Mouse (Mus musculus): ENCODE data around the gene Abca8b.

DNA sequence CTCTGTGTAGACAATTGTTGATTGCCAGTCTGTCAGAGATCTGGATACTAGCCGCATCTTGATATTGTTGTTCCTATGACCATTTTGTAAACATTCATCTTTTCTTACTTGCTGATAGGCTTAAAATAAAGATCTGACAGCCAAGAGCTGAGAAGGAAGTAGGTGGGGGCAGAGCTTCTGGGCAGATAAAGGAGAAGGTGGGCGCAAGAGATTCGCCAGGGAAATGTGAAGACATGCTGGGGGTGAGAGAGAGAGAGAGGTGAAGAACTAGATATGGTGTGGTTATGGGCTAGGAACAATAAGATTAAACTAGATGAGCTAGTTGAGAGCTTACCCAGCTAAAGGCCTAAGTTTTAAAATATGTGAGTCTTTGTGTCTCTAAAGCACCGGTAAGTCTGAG, 106.0 kb downstream of the Abca8b start:
- TF ChIP-seq CTCF (IDR thresholded peaks at IDR 0.05; ENCODE audit: low read depth, low read length) (no peak), POLR2A (IDR thresholded peaks at IDR 0.05; ENCODE audit: extremely low read depth, insufficient read depth, low read length) (no peak)

Measured in liver, adult 2 months (tissue).